Mouse (Mus musculus) splenic B cell, adult 2 months (primary cell): ENCODE data around the gene Hemk1.
"Not testable (repeated sequence)": the region's sequence is repeated elsewhere in the genome, so short reads cannot be mapped to it uniquely, and the experiment has no call there.

Experiments used
- DNase-seq: peaks from one replicate; pipeline ENCODE4 v3.0.0-alpha.2; 2011; ENCODE audit warnings: low read depth, low spot score
- H3K27me3 ChIP-seq: 2 replicates; pipeline ENCODE4 v1.6.1; 2012; ENCODE audit warnings: mild to moderate bottlenecking, low read length, moderate library complexity, mixed read lengths; ENCODE audit not compliant: control insufficient read depth, poor library complexity, insufficient read depth, severe bottlenecking
- H3K36me3 ChIP-seq: 2 replicates; pipeline ENCODE4 v1.6.1; 2012; ENCODE audit warnings: mild to moderate bottlenecking, low read length, moderate library complexity, mixed read lengths; ENCODE audit not compliant: control insufficient read depth, poor library complexity, insufficient read depth, severe bottlenecking

The Hemk1 gene

GRCm38 (mm10) chr9:107307099-107307872, 30.9 kb downstream of the Hemk1 start:
- Histone ChIP-seq H3K36me3 (no peaks in the 10 kb centered on the region), H3K27me3 (no peaks in the 10 kb centered on the region)
- no peak for DNase-seq

- not testable (repeated sequence) for H3K36me3 ChIP-seq, DNase-seq, H3K27me3 ChIP-seq
These were observed 31.5 kb downstream of the Hemk1 start for GRCm38 (mm10) chr9:107306673-107307072.

GRCm38 (mm10) chr9:107305601-107306542, 32.3 kb downstream of the Hemk1 start:
- DNase-seq: no peak
- Histone ChIP-seq H3K36me3 (no peaks in the 10 kb centered on the region), H3K27me3 (no peaks in the 10 kb centered on the region)

GRCm38 (mm10) chr9:107305012-107305411, 33.1 kb downstream of the Hemk1 start:
- Histone ChIP-seq H3K27me3 (no peaks in the 10 kb centered on the region), H3K36me3 (no peaks in the 10 kb centered on the region)
- DNase-seq: no peak

GRCm38 (mm10) chr9:107304383-107304782, 33.8 kb downstream of the Hemk1 start:
- H3K36me3 ChIP-seq: no peaks in the 10 kb centered on the region
- DNase-seq: no peak
- no peaks in the 10 kb centered on the region for H3K27me3 ChIP-seq

- Histone ChIP-seq H3K36me3 (no peaks in the 10 kb centered on the region), H3K27me3 (no peaks in the 10 kb centered on the region)
- no peak for DNase-seq
These were observed 34.2 kb downstream of the Hemk1 start for GRCm38 (mm10) chr9:107303900-107304299.

- H3K36me3 ChIP-seq: no peaks in the 10 kb centered on the region
- no peaks in the 10 kb centered on the region for H3K27me3 ChIP-seq
- no peak for DNase-seq
These were observed 34.9 kb downstream of the Hemk1 start for GRCm38 (mm10) chr9:107303121-107303820.

- no peaks in the 10 kb centered on the region for H3K27me3 ChIP-seq
- no peaks in the 10 kb centered on the region for H3K36me3 ChIP-seq
- DNase-seq: no peak
These were observed 35.6 kb downstream of the Hemk1 start for GRCm38 (mm10) chr9:107302592-107302991.

GRCm38 (mm10) chr9:107301554-107302331, 36.4 kb downstream of the Hemk1 start:
- no peak for DNase-seq
- no peaks in the 10 kb centered on the region for H3K36me3 ChIP-seq
- no peaks in the 10 kb centered on the region for H3K27me3 ChIP-seq

- no peak for DNase-seq
- H3K36me3 ChIP-seq: no peaks in the 10 kb centered on the region
- H3K27me3 ChIP-seq: no peaks in the 10 kb centered on the region
These were observed 37.8 kb downstream of the Hemk1 start for GRCm38 (mm10) chr9:107300224-107300973.

GRCm38 (mm10) chr9:107299783-107300182, 38.4 kb downstream of the Hemk1 start:
- no peak for DNase-seq
- Histone ChIP-seq H3K36me3 (no peaks in the 10 kb centered on the region), H3K27me3 (no peaks in the 10 kb centered on the region)

- Histone ChIP-seq H3K36me3 (no peaks in the 10 kb centered on the region), H3K27me3 (no peaks in the 10 kb centered on the region)
- DNase-seq: no peak
These were observed 39.3 kb downstream of the Hemk1 start for GRCm38 (mm10) chr9:107298876-107299275.

- DNase-seq: no peak
- Histone ChIP-seq H3K27me3 (no peaks in the 10 kb centered on the region), H3K36me3 (no peaks in the 10 kb centered on the region)
These were observed 39.9 kb downstream of the Hemk1 start for GRCm38 (mm10) chr9:107298059-107298780.
